Mouse (Mus musculus) cortical plate, adult 2 months (tissue): ENCODE results near the gene Csf3r. TPM values are rescaled to one million over a fixed set of nuclear protein-coding genes. Genes with fewer than 3 reads are reported as not detected.
A peak's percentile ranks its signal among the peaks of the same experiment; 100 is the strongest.

Source experiments
- H3K27ac ChIP-seq: fragments of 200-500 bp; 2 replicates; pipeline ENCODE4 v1.5.1; 2012; ENCODE audit warnings: low read length, control low read depth, inconsistent platforms; ENCODE audit not compliant: insufficient read depth
- H3K4me1 ChIP-seq: fragments of 200-500 bp; 2 replicates; pipeline ENCODE4 v1.6.1; 2011; ENCODE audit warnings: low read length; ENCODE audit not compliant: control insufficient read depth, insufficient read depth
- H3K4me3 ChIP-seq: fragments of 200-500 bp; 2 replicates; pipeline ENCODE4 v1.5.1; 2011; ENCODE audit warnings: mild to moderate bottlenecking, low read length, control low read depth; ENCODE audit not compliant: insufficient read depth
- CTCF ChIP-seq: fragments of 200-500 bp; IDR thresholded peaks from 2 replicates; pipeline ENCODE4 v1.5.1; 2011; ENCODE audit warnings: mild to moderate bottlenecking, control low read depth, low read length; ENCODE audit not compliant: insufficient read depth; ENCODE audit errors: extremely low read depth
- POLR2A ChIP-seq: fragments of 200-500 bp; IDR thresholded peaks from 2 replicates; pipeline ENCODE4 v1.6.1; 2011; ENCODE audit warnings: mild to moderate bottlenecking, low read length, control low read depth; ENCODE audit not compliant: insufficient read depth; ENCODE audit errors: extremely low read depth
- polyA plus RNA-seq: library from polyadenylated mRNA; depleted of rRNA; stranded (reverse); fragments of >200 nt; gene quantifications from 2 replicates; pipeline ENCODE4 v1.2.3, GENCODE M21; 2012

The Csf3r gene
- polyA plus RNA-seq, 1 experiment: 6.8 TPM

- H3K4me3 ChIP-seq: peak within 1 kb of the TSS; percentile 93
- TF ChIP-seq CTCF: no peak
- peak; percentile 78; the same call in 1 of the 2 replicates for TF ChIP-seq POLR2A
- 0 out of 2 replicates have a peak, but pooled peaks cover 3% of the 10 kb centered on the region for H3K4me1 ChIP-seq
These were observed 22.7 kb downstream of the Csf3r start, which contains the start of gene Mrps15 for GRCm38 (mm10) chr4:126046851-126047585. Gene Mrps15, plus strand, starts transcription at chr4:126046925.

GRCm38 (mm10) chr4:126051617-126052016 is 27.3 kb downstream of the Csf3r start:
- no peak overlapping the region for H3K4me3 ChIP-seq
- TF ChIP-seq CTCF (no peak), POLR2A (no peak)
- H3K4me1 ChIP-seq: 0 out of 2 replicates have a peak, but pooled peaks cover 3% of the 10 kb centered on the region
- no peak overlapping the region for H3K27ac ChIP-seq

More at GRCm38 (mm10) chr4:126046851-126047585, 22.7 kb downstream of the Csf3r start, which contains the start of gene Mrps15:
- H3K27ac ChIP-seq: peak within 1 kb of the TSS; percentile 38; the same call in 1 of the 2 replicates

- Histone ChIP-seq H3K4me3 (peak overlapping the region; percentile 79), H3K4me1 (peaks cover 4% of the 10 kb centered on the region; the same call in 1 of the 2 replicates), H3K27ac (no peak overlapping the region)
- TF ChIP-seq CTCF (no peak), POLR2A (no peak)
These were observed 33.1 kb downstream of the Csf3r start for GRCm38 (mm10) chr4:126057207-126058133.

- Histone ChIP-seq H3K27ac (peak within 1 kb of the TSS; percentile 88), H3K4me3 (peak within 1 kb of the TSS; percentile 79), H3K4me1 (peaks cover 4% of the 10 kb centered on the region; the same call in 1 of the 2 replicates)
- no peak for TF ChIP-seq CTCF
- peak; percentile 58; the same call in 1 of the 2 replicates for TF ChIP-seq POLR2A
These were observed 34.0 kb downstream of the Csf3r start, which contains the start of gene Oscp1 for GRCm38 (mm10) chr4:126058134-126058996. Gene Oscp1, plus strand, starts transcription at chr4:126058565.

- peak overlapping the region; percentile 88 for H3K27ac ChIP-seq
- TF ChIP-seq POLR2A (no peak), CTCF (no peak)
- peak overlapping the region; percentile 79 for H3K4me3 ChIP-seq
- peaks cover 4% of the 10 kb centered on the region; the same call in 1 of the 2 replicates for H3K4me1 ChIP-seq
These were observed 34.6 kb downstream of the Csf3r start for GRCm38 (mm10) chr4:126058997-126059362.

GRCm38 (mm10) chr4:126062856-126063255 is 38.5 kb downstream of the Csf3r start:
- Histone ChIP-seq H3K4me1 (peaks cover 4% of the 10 kb centered on the region; the same call in 1 of the 2 replicates), H3K27ac (no peak overlapping the region; the same call in 1 of the 2 replicates), H3K4me3 (no peak overlapping the region)
- TF ChIP-seq CTCF (no peak), POLR2A (no peak)

GRCm38 (mm10) chr4:126065241-126065640 is 40.9 kb downstream of the Csf3r start:
- Histone ChIP-seq H3K27ac (no peak overlapping the region), H3K4me1 (peaks cover 2% of the 10 kb centered on the region; the same call in 1 of the 2 replicates), H3K4me3 (no peak overlapping the region)
- TF ChIP-seq POLR2A (no peak), CTCF (no peak)

- no peak for TF ChIP-seq POLR2A
- no peak for TF ChIP-seq CTCF
- no peak overlapping the region for H3K27ac ChIP-seq
- no peak overlapping the region for H3K4me3 ChIP-seq
- H3K4me1 ChIP-seq: no peaks in the 10 kb centered on the region; the same call in 1 of the 2 replicates
These were observed 43.2 kb downstream of the Csf3r start for GRCm38 (mm10) chr4:126067401-126068077.
